Mouse (Mus musculus) embryonic fibroblast, embryonic 13.5 days (primary cell): ENCODE measurements around the gene Cpxm1.

Source experiments
- CTCF ChIP-seq: IDR thresholded peaks from 2 replicates; pipeline ENCODE4 v1.5.1; 2011; ENCODE audit warnings: mild to moderate bottlenecking, control low read depth, low read length, moderate library complexity, borderline replicate concordance; ENCODE audit not compliant: insufficient read depth
- POLR2A ChIP-seq: IDR thresholded peaks from 2 replicates; pipeline ENCODE4 v1.6.1; 2011; ENCODE audit warnings: low read depth, mild to moderate bottlenecking, control low read depth, low read length, moderate library complexity

GRCm38 (mm10) chr2:130388796-130389195 is 8.6 kb downstream of the Cpxm1 start:
- TF ChIP-seq CTCF (no peak), POLR2A (no peak)
